Mouse (Mus musculus) myocyte (in vitro differentiated cells): Measurements from ENCODE around the gene Dcaf7. TPM values are rescaled to one million over a fixed set of nuclear protein-coding genes. Genes with fewer than 3 reads are reported as not detected.
A peak's percentile ranks its signal among the peaks of the same experiment; 100 is the strongest.

ENCODE experiments used
- H3K27me3 ChIP-seq: one replicate; pipeline ENCODE4 v1.6.1; 2011; ENCODE audit not compliant: control insufficient read depth, insufficient read depth, insufficient read length
- H3K36me3 ChIP-seq: one replicate; pipeline ENCODE4 v1.6.1; 2011; ENCODE audit not compliant: control insufficient read depth, insufficient read depth
- H3K4me2 ChIP-seq: one replicate; pipeline ENCODE4 v1.6.1; 2011; ENCODE audit warnings: low read depth, control low read depth
- H3K4me3 ChIP-seq: one replicate; pipeline ENCODE4 v1.5.1; 2011; ENCODE audit warnings: mild to moderate bottlenecking, control low read depth, moderate library complexity
- H3K79me2 ChIP-seq: one replicate; pipeline ENCODE4 v1.6.1; 2011; ENCODE audit not compliant: control insufficient read depth, insufficient read depth
- H3ac ChIP-seq: one replicate; pipeline ENCODE4 v1.6.1; 2011; ENCODE audit not compliant: control insufficient read depth, insufficient read length
- CEBPB ChIP-seq: IDR thresholded peaks from 2 replicates; pipeline ENCODE4 v1.6.1; 2011; ENCODE audit warnings: mild to moderate bottlenecking, moderate library complexity; ENCODE audit not compliant: poor library complexity, insufficient read depth, severe bottlenecking
- E2F4 ChIP-seq: IDR thresholded peaks from one replicate; pipeline ENCODE4 v1.6.1; 2011; ENCODE audit warnings: mild to moderate bottlenecking, control low read depth, moderate library complexity; ENCODE audit not compliant: insufficient read depth
- MAX ChIP-seq: IDR thresholded peaks from one replicate; pipeline ENCODE4 v1.6.1; 2011; ENCODE audit warnings: low read depth, mild to moderate bottlenecking, control low read depth
- MYOD1 ChIP-seq, 3 experiments: IDR thresholded peaks; one replicate each; pipeline ENCODE4 v1.6.1; 2011; ENCODE audit warnings: control low read depth in 2 of 3, low read depth in 2 of 3, mild to moderate bottlenecking in 2 of 3, moderate library complexity in 1 of 3; ENCODE audit not compliant: insufficient read length in 2 of 3, control insufficient read depth in 1 of 3
- MYOG ChIP-seq, 3 experiments: IDR thresholded peaks; one replicate each; pipeline ENCODE4 v1.6.1; 2011; ENCODE audit warnings: control low read depth in 2 of 3, low read depth in 2 of 3, mild to moderate bottlenecking in 2 of 3; ENCODE audit not compliant: insufficient read length in 2 of 3, control insufficient read depth in 1 of 3, insufficient read depth in 1 of 3
- POLR2A ChIP-seq: IDR thresholded peaks from one replicate; pipeline ENCODE4 v1.6.1; 2011; ENCODE audit warnings: low read depth, mild to moderate bottlenecking, control low read depth, moderate library complexity; ENCODE audit not compliant: insufficient read length
- POLR2AphosphoS2 ChIP-seq: IDR thresholded peaks from one replicate; pipeline ENCODE4 v1.6.1; 2011; ENCODE audit warnings: low read depth, control low read depth; ENCODE audit not compliant: insufficient read length
- REST ChIP-seq: IDR thresholded peaks from one replicate; pipeline ENCODE4 v1.6.1; 2011; ENCODE audit warnings: mild to moderate bottlenecking, control low read depth, moderate library complexity; ENCODE audit not compliant: insufficient read depth, insufficient read length
- SRF ChIP-seq: IDR thresholded peaks from one replicate; pipeline ENCODE4 v1.6.1; 2011; ENCODE audit warnings: low read depth; ENCODE audit not compliant: control insufficient read depth, insufficient read length
- TCF12 ChIP-seq: IDR thresholded peaks from one replicate; pipeline ENCODE4 v1.6.1; 2011; ENCODE audit warnings: mild to moderate bottlenecking, control low read depth; ENCODE audit not compliant: poor library complexity, insufficient read depth, severe bottlenecking
- TCF3 ChIP-seq: IDR thresholded peaks from one replicate; pipeline ENCODE4 v1.6.1; 2011; ENCODE audit warnings: low read depth, control low read depth; ENCODE audit not compliant: insufficient read length
- USF1 ChIP-seq: IDR thresholded peaks from one replicate; pipeline ENCODE4 v1.6.1; 2011; ENCODE audit warnings: low read depth, mild to moderate bottlenecking, control low read depth, moderate library complexity
- polyA plus RNA-seq: library from polyadenylated mRNA; unstranded; fragments of >200 nt; fragmentation: generic; extraction: Trizol; gene quantifications from one replicate; pipeline ENCODE4 v1.2.1, GENCODE M21; 2012; ENCODE audit warnings: missing spikeins

Gene Dcaf7
- polyA plus RNA-seq: 36.1 TPM

DNA sequence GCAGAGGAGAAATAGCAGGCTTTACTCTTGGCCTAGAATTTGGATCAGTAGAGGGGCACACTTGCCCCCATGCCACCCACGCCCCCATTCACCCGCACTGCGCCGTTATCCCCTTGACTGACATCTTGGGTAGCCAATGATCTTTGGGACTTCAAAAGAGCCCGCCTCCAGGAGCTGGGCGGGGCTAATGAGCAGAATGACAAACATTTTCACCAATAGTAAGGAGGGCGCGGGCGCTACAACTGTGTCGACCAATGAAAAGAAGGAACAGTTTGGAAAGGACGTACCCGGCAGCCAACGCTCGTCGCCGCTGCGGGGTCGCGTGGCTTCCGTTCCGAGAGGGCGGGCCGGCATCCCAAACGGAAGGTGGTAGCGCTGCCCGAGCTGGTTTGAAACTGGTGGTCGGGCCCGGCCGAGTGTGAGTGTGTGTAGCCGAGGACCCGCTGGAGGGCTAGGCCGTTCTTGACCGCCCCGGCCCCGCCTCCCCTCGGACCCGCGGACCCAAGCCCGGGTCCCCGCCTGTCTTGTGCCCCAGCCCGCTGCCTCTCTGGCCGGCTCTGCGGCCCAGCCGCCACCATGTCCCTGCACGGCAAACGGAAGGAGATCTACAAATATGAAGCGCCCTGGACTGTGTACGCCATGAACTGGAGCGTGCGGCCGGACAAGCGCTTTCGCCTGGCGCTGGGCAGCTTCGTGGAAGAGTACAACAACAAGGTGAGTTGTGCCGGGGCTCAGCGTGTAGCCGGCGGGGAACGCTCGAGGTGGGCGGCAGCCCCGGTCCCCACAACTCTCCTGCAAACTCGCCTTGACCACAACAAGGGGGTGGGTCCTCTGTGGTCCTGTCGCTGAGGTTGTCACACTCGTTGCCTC, at the start of gene Dcaf7:
Dcaf7 (plus strand) TSS at position 325 of the 870 bp plus-strand sequence.
- Histone ChIP-seq H3K4me2 (peak within 1 kb of the TSS; percentile 99), H3ac (peak within 1 kb of the TSS; percentile 37), H3K36me3 (no peaks in the 10 kb centered on the region), H3K4me3 (peak within 1 kb of the TSS; percentile 87), H3K79me2 (peaks cover 47% of the 10 kb centered on the region), H3K27me3 (no peaks in the 10 kb centered on the region)
- TF ChIP-seq MAX: no peak
- no peak for TF ChIP-seq MYOG (IDR thresholded peaks at IDR 0.05; ENCODE audit: control insufficient read depth in 1 of 3, insufficient read depth in 1 of 3, insufficient read length in 2 of 3, low read depth in 2 of 3)
- no peak for TF ChIP-seq TCF12
- TF ChIP-seq CEBPB: no peak
- no peak for TF ChIP-seq TCF3
- TF ChIP-seq SRF: no peak
- no peak for TF ChIP-seq MYOD1 (IDR thresholded peaks at IDR 0.05; ENCODE audit: control insufficient read depth in 1 of 3, insufficient read length in 2 of 3, low read depth in 2 of 3)
- peak; percentile 77 for TF ChIP-seq POLR2A
- peak; percentile 63 for TF ChIP-seq E2F4
- no peak for TF ChIP-seq REST
- peak; percentile 66 for TF ChIP-seq USF1
- TF ChIP-seq POLR2AphosphoS2: peak; percentile 82

DNA sequence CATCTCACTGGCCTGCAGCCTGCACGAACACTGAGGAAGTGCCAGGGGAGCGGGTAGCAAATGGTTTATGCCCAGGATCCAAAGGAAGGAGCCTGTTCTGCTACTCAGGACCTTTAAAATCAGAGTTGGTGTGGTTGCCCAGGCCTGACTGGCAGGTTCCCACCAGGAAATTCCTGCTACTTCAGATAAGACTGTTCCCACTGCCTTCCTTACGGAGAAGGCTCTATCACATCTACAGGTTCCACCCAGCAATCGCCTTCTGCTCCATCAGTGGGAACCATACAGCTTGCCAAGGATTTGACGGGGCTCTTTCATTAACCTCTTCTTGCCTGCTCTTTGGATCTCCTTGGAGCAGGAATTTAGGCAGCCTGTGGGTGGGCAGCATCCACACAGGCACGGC, 49.2 kb upstream of the Dcaf7 start:
- peaks cover 21% of the 10 kb centered on the region for H3K27me3 ChIP-seq
- no peak overlapping the region for H3K4me2 ChIP-seq
- no peak overlapping the region for H3ac ChIP-seq
- H3K79me2 ChIP-seq: no peaks in the 10 kb centered on the region
- TF ChIP-seq TCF12 (no peak), POLR2AphosphoS2 (no peak), MYOG (IDR thresholded peaks at IDR 0.05; ENCODE audit: control insufficient read depth in 1 of 3, insufficient read depth in 1 of 3, insufficient read length in 2 of 3, low read depth in 2 of 3) (no peak), POLR2A (no peak), USF1 (no peak), MAX (no peak), MYOD1 (IDR thresholded peaks at IDR 0.05; ENCODE audit: control insufficient read depth in 1 of 3, insufficient read length in 2 of 3, low read depth in 2 of 3) (no peak), CEBPB (no peak), REST (no peak), TCF3 (no peak), SRF (no peak), E2F4 (no peak)
- no peaks in the 10 kb centered on the region for H3K36me3 ChIP-seq
- H3K4me3 ChIP-seq: no peak overlapping the region

DNA sequence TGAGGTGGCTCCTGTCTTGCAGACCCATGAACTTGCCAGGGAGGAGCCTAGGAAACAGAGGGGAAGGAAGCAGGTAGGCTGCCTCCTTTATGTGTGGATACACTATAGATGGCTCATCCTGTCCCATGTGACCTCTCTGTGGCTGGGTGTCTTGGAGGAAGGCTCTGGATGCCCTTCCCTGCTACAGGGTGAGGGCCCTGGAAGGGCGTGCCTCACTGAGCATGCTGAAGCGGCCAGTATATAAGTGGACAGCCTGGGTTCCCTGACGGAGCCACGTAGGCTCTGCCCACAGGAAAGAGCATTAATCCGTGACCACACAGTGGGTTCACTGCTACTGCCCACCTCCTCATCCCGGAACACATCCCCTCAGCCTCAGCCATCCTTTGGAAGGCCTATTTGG, 47.2 kb upstream of the Dcaf7 start:
- Histone ChIP-seq H3K79me2 (no peaks in the 10 kb centered on the region), H3K27me3 (peaks cover 30% of the 10 kb centered on the region), H3ac (no peak overlapping the region), H3K4me2 (no peak overlapping the region), H3K4me3 (no peak overlapping the region), H3K36me3 (no peaks in the 10 kb centered on the region)
- TF ChIP-seq POLR2A: no peak
- no peak for TF ChIP-seq TCF3
- no peak for TF ChIP-seq SRF
- no peak for TF ChIP-seq POLR2AphosphoS2
- no peak for TF ChIP-seq MAX
- TF ChIP-seq USF1: no peak
- no peak for TF ChIP-seq TCF12
- TF ChIP-seq REST: no peak
- TF ChIP-seq E2F4: no peak
- TF ChIP-seq CEBPB: no peak
- TF ChIP-seq MYOG (IDR thresholded peaks at IDR 0.05; ENCODE audit: control insufficient read depth in 1 of 3, insufficient read depth in 1 of 3, insufficient read length in 2 of 3, low read depth in 2 of 3): no peak
- no peak for TF ChIP-seq MYOD1 (IDR thresholded peaks at IDR 0.05; ENCODE audit: control insufficient read depth in 1 of 3, insufficient read length in 2 of 3, low read depth in 2 of 3)

- Histone ChIP-seq H3K4me2 (no peak overlapping the region), H3K27me3 (peaks cover 38% of the 10 kb centered on the region), H3K36me3 (no peaks in the 10 kb centered on the region), H3ac (no peak overlapping the region), H3K4me3 (no peak overlapping the region), H3K79me2 (no peaks in the 10 kb centered on the region)
- TF ChIP-seq POLR2AphosphoS2 (no peak), USF1 (no peak), TCF12 (no peak), CEBPB (0 out of 2 replicates have a peak, but pooled peaks have one; percentile 8)
Measured at GRCm38 (mm10) chr11:105990231-105990630, 46.4 kb upstream of the Dcaf7 start.
